Mouse (Mus musculus) CH12.LX (cell line): ENCODE results near the gene Fryl.

ENCODE experiments used
- CHD2 ChIP-seq: IDR thresholded peaks from 2 replicates; pipeline ENCODE4 v1.6.1; 2011; ENCODE audit warnings: low read length, improper control_type of control experiment
- CTCF ChIP-seq, 2 experiments: IDR thresholded peaks in 1 of 2; conservative IDR thresholded peaks in 1 of 2; 2 replicates each; pipeline ENCODE4 v1.5.1; 2011 to 2012; ENCODE audit warnings: low read depth in 2 of 2, low read length in 2 of 2, improper control_type of control experiment in 1 of 2, inconsistent platforms in 1 of 2, mild to moderate bottlenecking in 1 of 2, moderate library complexity in 1 of 2
- ELF1 ChIP-seq: IDR thresholded peaks from 2 replicates; pipeline ENCODE4 v1.6.1; 2014; ENCODE audit warnings: low read depth, mild to moderate bottlenecking, inconsistent platforms, low read length, improper control_type of control experiment
- EP300 ChIP-seq: IDR thresholded peaks from 2 replicates; pipeline ENCODE4 v1.6.1; 2011; ENCODE audit warnings: low read length, improper control_type of control experiment
- ETS1 ChIP-seq: conservative IDR thresholded peaks from 2 replicates; pipeline ENCODE4 v1.6.1; 2012; ENCODE audit warnings: low read depth, mild to moderate bottlenecking, inconsistent platforms, low read length, improper control_type of control experiment, moderate library complexity
- GABPA ChIP-seq: IDR thresholded peaks from 2 replicates; pipeline ENCODE4 v1.6.1; 2012; ENCODE audit warnings: low read depth, low read length, improper control_type of control experiment, inconsistent platforms; ENCODE audit not compliant: insufficient replicate concordance
- MXI1 ChIP-seq: IDR thresholded peaks from 2 replicates; pipeline ENCODE4 v1.6.1; 2011; ENCODE audit warnings: mild to moderate bottlenecking, low read depth, low read length, improper control_type of control experiment
- POLR2A ChIP-seq: IDR thresholded peaks from 2 replicates; pipeline ENCODE4 v1.6.1; 2011; ENCODE audit warnings: low read depth, mild to moderate bottlenecking, improper control_type of control experiment, low read length
- SMC3 ChIP-seq: IDR thresholded peaks from 2 replicates; pipeline ENCODE4 v1.6.1; 2011; ENCODE audit warnings: low read depth, low read length, improper control_type of control experiment
- ZC3H11A ChIP-seq: IDR thresholded peaks from 2 replicates; pipeline ENCODE4 v1.6.1; 2012; ENCODE audit warnings: low read depth, mild to moderate bottlenecking, inconsistent platforms, low read length, improper control_type of control experiment
- ZMIZ1 ChIP-seq: IDR thresholded peaks from 2 replicates; pipeline ENCODE4 v1.6.1; 2012; ENCODE audit warnings: low read depth, mild to moderate bottlenecking, inconsistent platforms, low read length, improper control_type of control experiment
- ZNF384 ChIP-seq: IDR thresholded peaks from 2 replicates; pipeline ENCODE4 v1.6.1; 2012; ENCODE audit warnings: low read depth, low read length, improper control_type of control experiment, inconsistent platforms

DNA sequence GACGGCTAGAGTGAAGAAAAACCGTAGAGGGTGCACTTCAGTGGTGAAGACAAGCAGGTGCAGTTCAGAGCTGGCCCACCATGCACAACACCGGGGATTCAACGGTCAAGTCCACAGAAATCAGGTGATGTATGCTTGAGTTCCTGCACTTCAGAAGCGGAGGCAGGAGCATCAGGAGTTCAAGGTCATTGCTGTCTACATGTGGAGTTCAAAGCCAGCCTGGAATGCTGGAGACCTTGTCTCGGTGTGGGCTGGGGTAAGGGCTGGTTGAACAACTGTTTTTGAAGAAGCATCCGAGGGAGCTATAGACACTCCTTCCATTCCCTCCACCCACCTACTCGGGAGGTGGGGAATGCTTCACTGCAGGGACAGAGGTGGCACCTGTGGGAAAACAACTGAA lies 115.3 kb downstream of the Fryl start:
- TF ChIP-seq POLR2A = no peak
- TF ChIP-seq CHD2 = no peak
- TF ChIP-seq EP300 = no peak
- TF ChIP-seq ZMIZ1 = no peak
- no peak for TF ChIP-seq CTCF (conservative IDR thresholded peaks at IDR 0.05 in 1 of 2, IDR thresholded peaks at IDR 0.05 in 1 of 2; ENCODE audit: low read depth in 2 of 2, low read length in 2 of 2)
- TF ChIP-seq ZC3H11A = no peak
- TF ChIP-seq ZNF384 = no peak
- no peak for TF ChIP-seq ETS1
- TF ChIP-seq MXI1 = no peak
- TF ChIP-seq SMC3 = no peak
- no peak for TF ChIP-seq ELF1
- TF ChIP-seq GABPA = no peak
